Mouse (Mus musculus): ENCODE data around the gene 3110040M04Rik.
"Not testable (repeated sequence)": the region's sequence is repeated elsewhere in the genome, so short reads cannot be mapped to it uniquely, and the experiment has no call there.

Gene 3110040M04Rik

DNA sequence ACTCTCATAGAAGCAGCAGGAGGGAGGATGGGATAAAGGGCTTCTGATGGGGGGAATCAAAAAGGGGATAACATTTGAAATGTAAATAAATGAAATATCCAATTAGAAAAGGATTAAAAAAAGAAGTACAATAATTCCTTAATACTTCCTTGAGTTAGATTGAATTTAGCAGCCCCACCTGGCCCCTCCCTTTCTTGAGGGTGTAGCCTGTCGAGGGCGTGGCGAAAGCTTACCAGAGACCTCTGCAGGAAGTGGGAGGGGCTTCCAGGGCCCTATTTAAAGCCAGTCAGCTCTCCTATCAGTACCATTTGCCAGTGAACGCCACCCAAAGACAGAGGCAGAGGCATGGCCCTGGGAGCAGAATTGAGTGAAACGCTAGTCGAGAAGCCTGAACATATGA, at the start of gene 3110040M04Rik:
Gene 3110040M04Rik, plus strand, starts transcription at position 304 of the 400 bp plus-strand sequence.
- DNase-seq (ENCODE audit: low spot score): not testable (repeated sequence)

DNA sequence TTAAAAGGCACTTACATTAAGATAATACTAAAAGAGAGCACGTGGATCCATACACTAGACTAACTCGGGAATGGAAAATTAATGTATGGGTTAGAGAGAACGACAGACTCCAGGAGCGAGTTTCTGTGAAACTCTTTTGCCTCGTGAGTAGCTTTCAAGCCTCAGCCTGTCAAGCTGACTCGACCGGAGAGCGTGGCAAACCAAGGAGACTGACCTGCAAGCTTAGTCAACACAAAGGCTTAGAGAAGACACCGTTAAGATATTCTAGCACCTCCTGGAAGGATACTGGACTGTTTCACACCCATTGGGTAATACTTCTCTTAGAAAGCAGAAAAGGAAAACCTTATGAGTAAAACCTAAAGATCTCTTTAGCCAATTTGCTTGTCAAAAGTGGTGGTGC, 49.8 kb upstream of the 3110040M04Rik start:
- DNase-seq (ENCODE audit: low spot score): not testable (repeated sequence)

DNA sequence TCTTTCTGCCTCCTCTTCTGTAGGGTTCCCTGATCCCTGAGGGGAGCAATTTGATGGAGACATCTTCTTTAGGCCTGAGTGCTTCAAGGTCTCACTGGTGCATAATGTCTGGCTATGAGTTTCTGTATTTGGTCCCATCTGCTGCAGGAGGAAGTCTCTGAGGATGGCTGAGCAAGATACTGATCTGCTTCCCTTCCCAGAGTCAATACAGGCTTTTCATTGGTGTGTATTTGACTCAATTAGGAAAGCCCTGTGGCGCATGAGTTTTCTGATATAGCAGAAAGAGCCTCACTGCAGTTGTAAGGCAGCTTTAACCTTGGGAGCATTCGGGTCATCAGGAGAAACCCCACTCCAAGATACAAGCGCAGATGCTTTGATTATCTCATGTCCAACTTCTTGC, 47.8 kb upstream of the 3110040M04Rik start:
- DNase-seq (ENCODE audit: low spot score): no peak

DNA sequence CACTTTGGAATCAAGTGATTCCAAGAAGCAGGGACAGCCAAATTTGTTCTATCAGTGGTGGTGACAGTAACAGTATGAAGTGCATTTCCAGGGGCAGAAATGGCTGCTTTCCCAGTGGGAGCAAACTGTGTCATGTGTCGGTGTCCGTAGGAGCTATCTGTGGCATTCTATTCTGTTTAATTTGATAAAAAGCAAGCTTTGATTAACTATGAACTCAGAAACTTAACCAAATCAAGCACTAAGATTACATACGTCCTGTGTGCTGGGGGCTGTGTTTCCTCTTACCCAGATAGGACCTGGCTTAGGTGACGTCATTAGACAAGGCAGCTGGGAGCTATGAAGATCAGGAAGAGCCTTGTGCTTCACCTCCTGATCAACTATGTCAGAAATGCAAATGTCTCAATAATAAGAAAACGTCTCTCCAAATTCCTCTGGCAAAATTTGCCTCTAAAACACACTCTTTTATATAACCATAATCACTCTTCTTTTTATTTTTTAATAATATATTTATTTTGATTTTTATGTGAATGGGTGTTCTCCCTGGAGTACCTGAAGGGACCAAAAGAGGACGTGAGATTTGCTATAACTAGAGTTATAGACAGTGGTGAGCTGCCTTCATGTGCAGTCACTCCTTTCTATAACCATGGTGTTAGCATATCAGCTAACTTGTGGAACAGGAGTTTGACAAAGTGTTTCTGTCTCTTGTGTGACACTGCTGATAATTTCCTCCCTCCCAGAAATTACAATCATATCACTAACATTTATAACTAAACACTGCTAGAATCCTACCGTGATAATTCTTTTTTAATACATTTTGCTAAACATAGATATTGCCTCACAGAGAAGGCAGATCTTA, 46.9 kb upstream of the 3110040M04Rik start:
- no peak for DNase-seq (ENCODE audit: low spot score)

DNA sequence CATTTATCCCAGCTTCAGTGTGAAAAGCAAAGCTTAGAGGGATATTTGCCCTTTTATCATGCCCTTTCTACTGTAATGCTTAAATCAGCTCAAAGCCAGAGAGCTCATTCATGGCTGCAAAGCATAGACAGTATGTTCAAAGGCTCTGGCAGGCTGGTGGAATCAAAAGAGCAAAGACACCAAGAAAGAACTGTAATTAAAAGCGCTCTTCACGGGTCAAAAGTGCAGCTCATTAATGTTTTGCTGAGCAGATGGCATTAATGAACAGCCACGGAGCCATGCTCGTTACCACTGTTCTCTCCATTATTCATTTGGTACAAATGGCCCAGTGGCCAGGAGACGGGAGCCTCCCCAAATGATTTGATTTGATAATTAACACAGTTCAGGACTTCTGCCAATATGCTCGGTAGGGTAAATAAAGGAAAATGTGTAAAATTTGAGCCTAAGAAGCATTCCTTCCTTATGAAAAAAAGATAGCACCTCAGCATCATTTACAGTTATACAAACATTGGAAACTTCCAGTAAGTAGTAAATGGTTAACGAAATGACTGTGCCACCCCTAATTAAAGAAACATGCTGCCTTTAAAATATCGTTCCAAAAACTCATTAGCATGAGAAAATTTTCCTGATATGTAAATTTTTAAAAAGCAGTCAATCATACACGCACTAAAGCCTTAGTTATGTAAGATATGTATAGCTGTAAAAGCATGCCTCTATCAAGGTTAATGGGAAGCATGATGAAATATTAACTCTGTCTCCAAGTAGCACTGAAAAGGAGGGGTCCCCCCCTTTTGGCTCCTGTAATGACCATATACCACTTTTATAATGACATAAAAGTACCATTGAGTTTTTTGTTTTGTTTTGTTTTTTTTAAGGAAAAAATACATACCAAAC, 45.7 kb upstream of the 3110040M04Rik start:
- no peak for DNase-seq (ENCODE audit: low spot score)

DNA sequence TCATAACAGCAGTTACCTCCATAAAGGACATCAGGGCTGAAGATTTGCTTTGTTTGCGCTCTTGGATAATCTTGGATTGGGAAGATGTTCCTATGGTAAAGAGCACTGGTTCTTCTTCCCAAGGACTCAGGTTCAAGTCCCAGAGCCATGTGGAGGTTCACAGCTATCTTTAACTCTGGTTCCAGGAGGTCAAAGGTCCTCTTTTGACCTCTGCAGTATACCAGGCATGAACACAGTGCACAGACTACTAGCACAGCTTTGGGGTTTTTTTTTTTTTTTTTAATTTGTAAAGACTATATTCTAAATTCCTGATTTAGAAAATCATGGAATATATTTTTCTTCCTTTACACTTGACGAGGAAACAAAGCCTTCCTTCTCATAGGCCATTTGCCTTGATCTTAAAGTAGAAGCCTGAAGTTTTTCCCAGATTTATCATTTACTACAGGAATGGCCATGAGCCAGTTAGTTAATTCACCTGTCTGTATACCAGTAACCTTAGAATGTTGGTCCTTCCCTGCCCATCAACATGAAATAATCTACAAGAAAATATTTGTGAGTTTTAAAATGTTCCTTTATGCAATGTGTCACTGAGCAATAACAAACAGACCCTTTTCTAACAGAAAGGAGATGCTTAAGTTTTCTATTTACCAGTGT, 44.9 kb upstream of the 3110040M04Rik start:
- DNase-seq (ENCODE audit: low spot score): no peak

DNA sequence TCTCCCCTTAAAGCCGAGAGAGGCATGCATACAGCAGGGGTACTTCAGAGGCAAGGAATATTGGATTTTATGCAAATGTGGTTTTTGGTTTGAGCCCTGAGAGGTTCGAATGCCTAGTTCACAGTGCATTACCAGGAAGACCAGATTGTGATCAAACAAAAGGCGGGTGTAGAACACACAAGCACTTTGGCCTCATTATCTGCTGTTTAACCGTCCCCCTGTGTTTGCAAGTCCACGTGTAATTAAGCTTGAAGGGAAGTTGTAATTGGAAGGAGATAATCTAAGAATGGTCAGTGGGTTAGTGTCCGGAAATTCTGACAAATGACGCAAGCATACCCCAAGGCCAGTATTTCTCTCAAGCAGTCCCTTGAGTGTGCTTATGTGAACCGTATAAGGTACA, 37.9 kb upstream of the 3110040M04Rik start:
- DNase-seq (ENCODE audit: low spot score): no peak

DNA sequence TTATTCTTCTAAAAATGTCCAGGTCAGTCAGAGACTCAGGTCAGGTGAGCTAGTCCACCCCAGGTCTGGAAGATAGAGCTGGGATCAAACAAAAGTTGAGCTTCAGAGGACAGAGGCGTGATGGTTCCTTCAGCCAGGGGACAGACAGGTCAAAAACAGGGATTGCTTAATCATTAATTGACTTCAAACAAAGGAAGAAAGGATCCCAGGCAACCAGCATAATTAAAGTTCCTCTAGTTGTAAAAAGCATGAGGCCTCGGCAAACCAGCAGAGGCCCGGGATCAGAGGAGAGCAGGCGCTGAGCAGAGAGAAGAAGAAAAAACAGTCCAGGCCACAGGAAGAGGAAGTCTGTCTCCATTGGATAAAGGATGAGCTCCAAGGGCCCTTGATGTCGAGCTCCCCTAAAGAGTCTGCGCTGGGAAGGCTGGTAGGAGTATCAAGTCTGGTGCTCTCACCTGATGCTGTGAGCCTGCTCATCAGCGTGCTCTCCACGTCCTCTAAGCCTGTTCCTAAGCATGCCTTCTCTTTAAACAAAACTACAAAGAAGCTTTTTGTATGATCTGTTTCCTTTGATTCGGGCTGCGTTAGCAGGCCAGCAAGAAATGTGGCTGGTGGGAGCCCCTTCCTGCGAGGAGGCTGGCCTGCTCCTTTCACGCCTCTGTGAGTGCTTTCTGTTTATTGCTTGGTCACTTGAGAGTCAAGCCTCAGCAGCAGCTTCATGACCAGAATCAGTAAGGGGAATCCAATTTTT, 36.4 kb upstream of the 3110040M04Rik start:
- DNase-seq (ENCODE audit: low spot score): no peak

DNA sequence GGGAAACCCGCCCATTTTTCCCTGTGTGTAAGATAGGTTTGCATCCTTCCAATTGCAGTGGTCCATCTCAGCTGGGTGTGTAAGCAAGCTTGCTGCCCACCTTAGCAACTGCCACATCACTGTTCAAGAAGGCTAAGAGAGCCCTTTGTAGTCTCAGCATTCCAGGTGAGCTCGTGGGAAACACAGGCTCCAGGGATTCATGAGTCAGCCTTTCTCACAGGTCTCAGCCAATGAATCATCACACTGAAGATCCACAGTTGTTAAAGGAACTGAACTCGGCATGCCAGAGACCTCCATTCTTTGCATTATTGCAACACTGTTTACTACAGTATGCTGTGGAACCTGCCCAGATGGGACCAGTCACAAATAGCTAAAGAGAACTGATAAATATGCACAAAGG, 35.3 kb upstream of the 3110040M04Rik start:
- DNase-seq (ENCODE audit: low spot score): no peak

DNA sequence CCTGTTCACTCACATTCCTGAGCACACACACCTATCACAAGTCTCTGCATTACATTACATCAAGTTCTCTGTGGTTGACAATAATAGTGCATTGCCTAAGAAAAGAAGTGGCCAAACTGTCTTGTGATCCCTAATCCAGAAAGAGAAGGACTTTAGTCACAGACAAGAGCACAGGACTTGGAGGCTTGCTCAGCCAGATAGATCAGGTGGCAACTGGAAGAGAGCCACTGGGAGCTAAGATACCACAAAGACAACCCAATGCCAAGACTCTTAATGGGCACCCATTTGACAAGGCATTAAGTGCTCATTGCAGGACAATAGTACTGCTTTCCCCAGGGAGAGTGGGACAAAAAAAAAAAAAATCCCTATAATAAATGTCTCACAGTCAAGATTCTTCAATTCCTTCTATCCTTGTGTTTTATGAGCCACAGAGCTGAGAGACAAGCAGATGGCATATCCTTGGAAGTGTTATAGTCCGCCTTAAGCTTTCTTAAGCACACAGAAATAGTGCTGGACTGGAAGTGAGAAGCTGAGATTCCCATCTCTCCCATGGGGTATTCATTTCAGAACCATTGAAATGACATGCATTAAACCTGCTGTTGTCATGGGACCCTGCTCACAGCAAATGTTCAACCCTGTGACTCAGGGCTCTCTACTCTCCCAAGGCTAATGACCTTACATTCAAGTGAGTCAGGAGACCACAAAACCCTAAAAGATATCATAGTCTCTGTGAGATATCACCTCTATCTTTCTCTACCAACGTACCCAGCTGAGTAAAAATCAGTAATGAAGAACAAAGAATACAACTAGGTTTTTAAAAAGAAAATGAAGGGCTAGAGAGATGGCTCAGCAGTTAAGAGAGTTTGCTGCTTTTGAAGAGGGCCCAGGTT, 32.1 kb upstream of the 3110040M04Rik start:
- DNase-seq (ENCODE audit: low spot score): no peak

DNA sequence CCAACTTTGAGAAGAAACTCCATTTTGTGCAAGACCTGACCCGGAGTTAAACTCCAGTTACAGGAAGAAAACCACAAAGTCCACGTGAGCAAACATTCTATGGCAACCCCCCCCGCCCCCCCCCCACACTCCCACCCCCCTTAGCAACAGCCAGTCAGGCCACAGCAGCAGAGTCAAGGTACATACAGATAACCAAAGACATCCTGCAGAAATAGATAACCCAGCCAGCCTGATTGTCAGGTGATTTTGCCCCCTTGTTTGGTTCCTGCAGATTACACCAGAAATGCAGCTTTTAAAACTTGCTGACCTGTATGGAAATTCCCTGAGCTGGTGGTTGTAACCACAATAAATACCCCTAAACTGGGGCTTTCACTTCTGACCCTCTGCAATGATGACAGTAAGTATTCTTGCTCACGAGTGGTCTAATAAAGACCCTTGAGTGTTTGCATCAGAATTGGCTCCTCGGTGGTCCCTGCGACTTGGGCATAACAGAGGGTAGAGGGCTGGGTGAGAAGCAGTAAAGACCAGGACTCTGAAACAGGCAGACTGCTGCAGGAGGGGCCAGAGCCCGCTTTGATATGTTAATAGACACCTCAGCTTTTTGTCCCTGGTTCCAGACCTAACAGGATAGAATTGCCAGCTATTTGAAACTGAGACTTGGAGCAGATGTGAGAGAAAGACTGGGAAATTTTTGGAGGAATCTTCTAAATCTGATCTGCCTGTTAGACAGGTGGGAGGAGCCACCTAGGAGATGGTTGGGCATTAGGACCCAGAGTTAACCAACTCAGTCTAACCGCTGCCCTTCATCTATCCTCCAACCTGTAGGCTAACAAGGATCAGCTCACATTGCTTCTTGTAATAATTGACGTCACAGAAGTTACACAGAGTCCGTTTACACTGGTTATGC, 26.6 kb upstream of the 3110040M04Rik start:
- DNase-seq (ENCODE audit: low spot score): no peak

DNA sequence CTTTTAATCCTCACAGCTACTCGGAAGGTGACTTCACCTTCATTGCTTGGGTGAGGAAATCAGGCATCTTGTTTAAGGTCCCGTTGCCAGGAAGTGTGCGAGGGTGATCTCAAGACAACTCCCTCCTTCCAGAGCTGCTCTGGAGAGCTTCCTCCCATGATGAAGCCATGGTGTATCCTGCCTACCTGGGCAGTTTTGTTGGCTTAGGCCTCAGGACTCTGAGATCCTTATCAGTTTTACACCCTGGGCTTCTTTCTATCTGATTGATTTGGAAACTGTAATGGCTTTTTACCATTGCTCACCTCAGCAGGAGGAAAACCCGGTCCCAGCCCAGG, 26.0 kb upstream of the 3110040M04Rik start:
- DNase-seq (ENCODE audit: low spot score): no peak

DNA sequence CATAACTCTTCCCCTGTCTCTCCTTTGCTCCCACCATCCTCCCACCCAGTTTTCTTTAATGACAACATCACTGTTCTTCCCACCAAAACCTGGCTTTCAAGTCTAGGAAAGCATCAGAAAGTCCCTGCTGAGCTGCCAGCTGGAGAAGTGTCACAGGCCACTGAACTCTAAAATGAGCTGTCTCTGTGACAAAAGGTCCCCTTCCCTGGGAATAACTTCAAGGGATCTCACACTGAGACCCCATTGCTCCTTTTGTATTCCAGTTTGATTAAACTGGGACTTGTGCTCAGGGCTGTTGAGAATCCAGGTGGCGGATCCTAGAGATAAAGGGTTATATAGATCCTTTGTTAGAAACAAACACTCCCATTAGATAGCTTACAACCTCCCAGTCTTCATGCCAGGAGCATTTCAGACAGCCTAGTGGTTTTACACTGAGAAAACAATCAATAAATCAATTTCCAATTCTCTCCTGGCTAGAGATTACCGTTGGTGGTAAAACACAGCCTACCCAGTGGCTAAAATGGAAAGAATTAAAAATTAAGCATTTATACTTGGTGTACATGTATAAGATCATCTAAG, 25.3 kb upstream of the 3110040M04Rik start:
- no peak for DNase-seq (ENCODE audit: low spot score)

DNA sequence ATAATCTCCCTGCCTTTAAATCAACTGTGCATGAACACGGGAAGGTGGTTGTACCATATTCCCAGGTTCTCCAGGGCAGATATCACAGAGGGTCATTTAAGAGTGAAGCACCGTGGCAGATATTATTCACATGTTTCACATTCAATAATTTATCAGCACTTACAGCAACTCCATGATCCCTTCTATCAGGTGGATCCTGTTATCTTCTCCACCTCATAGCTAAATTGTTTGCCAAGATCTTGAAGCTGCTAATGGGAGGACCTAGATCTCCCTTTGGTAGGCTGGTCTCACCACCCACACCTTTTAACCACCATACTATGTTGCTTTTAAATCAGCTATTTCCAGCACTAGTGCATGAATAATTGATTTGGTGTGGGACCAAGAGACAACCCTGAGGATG, 23.8 kb upstream of the 3110040M04Rik start:
- DNase-seq (ENCODE audit: low spot score): no peak

DNA sequence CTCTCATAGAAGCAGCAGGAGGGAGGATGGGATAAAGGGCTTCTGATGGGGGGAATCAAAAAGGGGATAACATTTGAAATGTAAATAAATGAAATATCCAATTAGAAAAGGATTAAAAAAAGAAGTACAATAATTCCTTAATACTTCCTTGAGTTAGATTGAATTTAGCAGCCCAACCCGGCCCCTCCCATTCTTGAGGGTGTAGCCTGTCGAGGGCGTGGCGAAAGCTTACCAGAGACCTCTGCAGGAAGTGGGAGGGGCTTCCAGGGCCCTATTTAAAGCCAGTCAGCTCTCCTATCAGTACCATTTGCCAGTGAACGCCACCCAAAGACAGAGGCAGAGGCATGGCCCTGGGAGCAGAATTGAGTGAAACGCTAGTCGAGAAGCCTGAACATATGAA, 21.7 kb upstream of the 3110040M04Rik start, which contains the start of gene Gm47985:
Gene Gm47985, plus strand, starts transcription at position 272 of the 400 bp plus-strand sequence.
- not testable (repeated sequence) for DNase-seq (ENCODE audit: low spot score)

DNA sequence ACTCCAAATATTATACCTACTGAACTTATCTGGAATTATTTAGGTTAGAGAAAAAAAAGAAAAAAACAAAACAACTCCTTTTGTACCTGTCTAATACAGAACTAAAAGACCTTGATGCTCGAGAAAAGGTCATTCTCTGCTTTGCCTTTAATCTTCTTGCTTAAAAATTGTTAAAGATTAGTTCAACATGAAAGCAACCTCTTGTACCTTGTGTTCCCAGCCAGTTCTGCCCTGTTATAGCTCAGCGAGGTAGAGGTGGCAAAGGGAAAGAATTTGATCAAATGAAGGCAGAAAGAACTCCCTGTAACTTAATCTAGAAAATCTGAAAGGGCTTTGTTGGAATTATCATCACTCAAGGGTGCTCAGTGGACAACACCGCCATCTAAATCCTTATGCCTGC, 17.7 kb upstream of the 3110040M04Rik start:
- not testable (repeated sequence) for DNase-seq (ENCODE audit: low spot score)

DNA sequence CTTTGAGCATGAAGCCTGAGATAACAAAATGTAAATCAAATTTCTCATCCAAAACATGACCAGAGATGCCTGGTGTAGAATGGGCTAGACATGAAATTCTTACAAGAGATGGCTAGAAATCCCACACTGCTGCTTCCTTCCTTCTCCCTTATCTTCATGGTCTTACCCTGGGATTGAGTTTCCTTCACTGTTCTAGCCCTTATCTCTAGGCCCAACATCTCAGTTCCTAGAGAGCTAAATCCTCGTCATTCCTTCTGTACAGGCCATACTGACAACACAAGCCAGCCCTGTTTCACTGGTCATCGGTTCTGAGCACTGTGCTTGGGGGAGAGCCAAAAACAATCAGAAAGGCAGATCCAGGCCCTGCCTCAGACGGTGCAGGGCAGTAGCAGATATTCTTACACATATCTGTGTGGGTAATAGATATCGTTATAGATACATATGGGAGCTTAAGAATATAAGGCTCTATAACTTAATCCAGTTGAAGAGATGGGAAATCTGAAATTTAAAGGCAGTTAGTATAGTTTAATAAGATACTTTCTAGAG, 17.0 kb upstream of the 3110040M04Rik start:
- not testable (repeated sequence) for DNase-seq (ENCODE audit: low spot score)

DNA sequence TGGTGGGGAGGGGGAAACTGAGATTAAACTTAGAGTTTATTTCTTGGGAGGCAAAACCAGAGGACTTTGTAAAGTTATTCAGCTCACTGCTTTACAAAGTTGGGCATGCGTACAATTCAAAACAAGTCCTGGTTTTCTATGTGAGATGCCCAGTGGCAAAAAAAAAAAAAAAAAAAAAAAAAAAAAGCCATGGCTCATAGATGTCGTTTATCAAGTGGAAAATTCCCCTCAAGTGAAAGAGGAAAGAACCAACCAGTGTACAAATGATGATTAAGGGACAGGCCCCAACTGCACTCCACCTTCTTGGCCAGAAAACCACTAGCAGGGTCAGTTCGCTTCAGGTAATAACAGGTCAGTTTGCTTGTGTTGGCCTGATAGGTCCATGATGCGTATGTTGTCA, 15.5 kb upstream of the 3110040M04Rik start:
- DNase-seq (ENCODE audit: low spot score): no peak

DNA sequence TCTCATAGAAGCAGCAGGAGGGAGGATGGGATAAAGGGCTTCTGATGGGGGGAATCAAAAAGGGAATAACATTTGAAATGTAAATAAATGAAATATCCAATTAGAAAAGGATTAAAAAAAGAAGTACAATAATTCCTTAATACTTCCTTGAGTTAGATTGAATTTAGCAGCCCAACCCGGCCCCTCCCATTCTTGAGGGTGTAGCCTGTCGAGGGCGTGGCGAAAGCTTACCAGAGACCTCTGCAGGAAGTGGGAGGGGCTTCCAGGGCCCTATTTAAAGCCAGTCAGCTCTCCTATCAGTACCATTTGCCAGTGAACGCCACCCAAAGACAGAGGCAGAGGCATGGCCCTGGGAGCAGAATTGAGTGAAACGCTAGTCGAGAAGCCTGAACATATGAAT, 11.8 kb upstream of the 3110040M04Rik start, which contains the start of gene Gm8947:
Gene Gm8947, plus strand, starts transcription at position 302 of the 400 bp plus-strand sequence.
- not testable (repeated sequence) for DNase-seq (ENCODE audit: low spot score)
